In the genomic region with DNA sequence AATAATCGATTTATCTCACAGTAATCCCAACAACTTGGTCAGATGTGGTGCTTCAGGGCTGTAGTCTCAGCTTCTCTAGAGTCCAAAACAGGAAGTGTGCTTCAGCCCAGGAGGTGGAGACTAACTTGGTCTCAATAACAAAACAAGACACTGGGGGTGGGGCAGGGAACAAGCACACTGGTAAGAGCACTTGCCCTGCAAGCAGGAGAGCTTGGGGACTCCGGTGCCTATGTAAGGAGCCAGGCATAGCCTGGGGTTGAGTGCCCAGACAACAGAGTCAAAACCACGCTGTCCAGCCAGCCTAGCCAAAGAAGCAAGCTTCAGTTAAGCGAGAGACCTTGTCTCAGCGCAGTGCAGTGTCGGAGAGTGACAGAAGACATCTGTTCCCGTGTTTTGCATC, we compare ENCODE assay signal across 10 mouse cellular contexts. TPM values are rescaled to one million over a fixed set of nuclear protein-coding genes. Genes with fewer than 3 reads are reported as not detected.
DNase-seq lines count a peak whose midpoint lies in the region; ATAC-seq and TF ChIP-seq lines count a peak whose summit lies in the region.
"Had no signal": no experiment of that assay in that cellular context is flagged by ENCODE, and none has a peak within 500 bp of the region (broad histone marks: within the 10 kb centered on the region; RNA-seq: fewer than 3 reads in every experiment).

No protein-coding gene starts in this region.

- H3K27ac ChIP-seq in kidney, adult 2 months (ENCODE audit: insufficient read depth, low read depth, low read length) = 0 out of 2 replicates have a peak overlapping the region, but pooled peaks have one; percentile 46
- no peak overlapping the region for H3K27ac ChIP-seq in kidney, embryonic 15.5 days
- H3K27ac ChIP-seq in bone marrow macrophage, adult 2 months (ENCODE audit: insufficient read depth, low read depth, low read length) = peak overlapping the region; percentile 87
- no peak overlapping the region for H3K27ac ChIP-seq in midbrain, embryonic 13.5 days
- no peak overlapping the region for H3K27ac ChIP-seq in intestine, postnatal 0 days (ENCODE audit: low read depth, low read length)
- H3K27ac ChIP-seq: heart, embryonic 13.5 days had no signal

- no peaks in the 10 kb centered on the region for H3K9me3 ChIP-seq in kidney, embryonic 15.5 days (replicated peaks)
- no peaks in the 10 kb centered on the region for H3K9me3 ChIP-seq in midbrain, embryonic 13.5 days
- no peaks in the 10 kb centered on the region for H3K9me3 ChIP-seq in intestine, postnatal 0 days (ENCODE audit: control insufficient read depth)
- H3K9me3 ChIP-seq: heart, embryonic 13.5 days had no signal

- H3K9ac ChIP-seq in kidney, embryonic 15.5 days = no peak overlapping the region
- H3K9ac ChIP-seq in midbrain, embryonic 13.5 days (replicated peaks) = no peak overlapping the region
- no peak overlapping the region for H3K9ac ChIP-seq in intestine, postnatal 0 days (ENCODE audit: low read depth, low read length)
- H3K9ac ChIP-seq: heart, embryonic 13.5 days had no signal

- no peak overlapping the region for H3K4me3 ChIP-seq in kidney, adult 2 months (ENCODE audit: insufficient read depth, low read depth, low read length)
- H3K4me3 ChIP-seq in kidney, embryonic 15.5 days (replicated peaks) = no peak overlapping the region
- no peak overlapping the region for H3K4me3 ChIP-seq in bone marrow macrophage, adult 2 months (ENCODE audit: insufficient read depth, low read length)
- no peak overlapping the region for H3K4me3 ChIP-seq in midbrain, embryonic 13.5 days (replicated peaks)
- no peak overlapping the region for H3K4me3 ChIP-seq in intestine, postnatal 0 days (ENCODE audit: low read depth, low read length)
- H3K4me3 ChIP-seq: heart, embryonic 13.5 days; myocyte had no signal

- H3K27me3 ChIP-seq in kidney, adult 2 months (replicated peaks; ENCODE audit: control insufficient read depth, insufficient read depth, low read length) = no peaks in the 10 kb centered on the region
- no peaks in the 10 kb centered on the region for H3K27me3 ChIP-seq in kidney, embryonic 15.5 days
- no peaks in the 10 kb centered on the region for H3K27me3 ChIP-seq in midbrain, embryonic 13.5 days
- H3K27me3 ChIP-seq in intestine, postnatal 0 days (replicated peaks; ENCODE audit: control insufficient read depth, insufficient read depth, low read length) = no peaks in the 10 kb centered on the region
- H3K27me3 ChIP-seq: heart, embryonic 13.5 days had no signal

- 0 out of 2 replicates have a peak, but pooled peaks cover 3% of the 10 kb centered on the region for H3K4me1 ChIP-seq in kidney, adult 2 months (ENCODE audit: control insufficient read depth, insufficient read depth, low read length)
- no peaks in the 10 kb centered on the region for H3K4me1 ChIP-seq in kidney, embryonic 15.5 days
- peaks cover 11% of the 10 kb centered on the region for H3K4me1 ChIP-seq in bone marrow macrophage, adult 2 months (ENCODE audit: control insufficient read depth, insufficient read depth, low read length)
- no peaks in the 10 kb centered on the region for H3K4me1 ChIP-seq in midbrain, embryonic 13.5 days (replicated peaks)
- H3K4me1 ChIP-seq in intestine, postnatal 0 days (replicated peaks; ENCODE audit: control insufficient read depth, insufficient read depth, low read length) = no peaks in the 10 kb centered on the region
- H3K4me1 ChIP-seq: heart, embryonic 13.5 days had no signal

- WGBS in kidney, adult 2 months = 73% methylated on average over 7 of the region's 7 CpGs
- WGBS in kidney, embryonic 15.5 days = 85% methylated on average over 7 of the region's 7 CpGs
- 91% methylated on average over 7 of the region's 7 CpGs for WGBS in midbrain, embryonic 13.5 days
- 81% methylated on average over 7 of the region's 7 CpGs for WGBS in intestine, postnatal 0 days

- ATAC-seq in kidney, embryonic 15.5 days (replicated peaks; ENCODE audit: low FRiP score) = no peak
- ATAC-seq in midbrain, embryonic 13.5 days = no peak
- no peak for ATAC-seq in intestine, postnatal 0 days

- DNase-seq in kidney, adult 2 months = peak; percentile 81
- DNase-seq in kidney, postnatal 36 days = peak; percentile 81 to 82
- DNase-seq in spleen, postnatal 10 days (ENCODE audit: low spot score in 2 of 2) = peak; percentile 15 to 75
- no peak for DNase-seq in frontal cortex, postnatal 36 days (ENCODE audit: low spot score in 2 of 2)

- H3K4me2 ChIP-seq in kidney, embryonic 15.5 days = no peak overlapping the region
- no peak overlapping the region for H3K4me2 ChIP-seq in midbrain, embryonic 13.5 days (replicated peaks)
- no peak overlapping the region for H3K4me2 ChIP-seq in intestine, postnatal 0 days (replicated peaks; ENCODE audit: low read depth)
- H3K4me2 ChIP-seq: heart, embryonic 13.5 days had no signal

- no peak for TF ChIP-seq POLR2A in kidney, adult 2 months (IDR thresholded peaks at IDR 0.05; ENCODE audit: low read depth, low read length)
- TF ChIP-seq POLR2A in bone marrow macrophage, adult 2 months (IDR thresholded peaks at IDR 0.05; ENCODE audit: borderline replicate concordance, low read depth, low read length) = no peak

- peaks cover 4% of the 10 kb centered on the region; the same call in 1 of the 2 replicates for H3K36me3 ChIP-seq in kidney, adult 2 months (ENCODE audit: control insufficient read depth, insufficient read depth, low read length)
- H3K36me3 ChIP-seq in kidney, embryonic 15.5 days = peaks cover 86% of the 10 kb centered on the region
- H3K36me3 ChIP-seq in midbrain, embryonic 13.5 days = peaks cover 63% of the 10 kb centered on the region
- peaks cover 45% of the 10 kb centered on the region for H3K36me3 ChIP-seq in intestine, postnatal 0 days (ENCODE audit: control insufficient read depth, insufficient read depth)

- TF ChIP-seq CTCF in kidney, adult 2 months (conservative IDR thresholded peaks at IDR 0.05; ENCODE audit: insufficient read depth, insufficient read length, low read depth, low read length) = no peak
- TF ChIP-seq CTCF in bone marrow macrophage, adult 2 months (IDR thresholded peaks at IDR 0.05; ENCODE audit: low read depth, low read length) = no peak
- TF ChIP-seq CTCF in intestine, postnatal 0 days (IDR thresholded peaks at IDR 0.05; ENCODE audit: low read depth) = no peak

RNA-seq across cellular contexts. Expression of a gene that starts 24.7 kb away (rescaled TPM):
- polyA plus RNA-seq in kidney, adult 2 months (2012; rRNA removed) = 3.0 and 3.6 TPM in 2 replicates
- 34.9 and 35.6 TPM in 2 replicates for polyA plus RNA-seq in kidney, embryonic 15.5 days (2015; fragmentation: Nextera tagmentation; extraction: Ambion mirVana)
- 68.0 and 78.1 TPM in 2 replicates for polyA plus RNA-seq in bone marrow macrophage, adult 2 months (2012; ENCODE audit: insufficient read depth, insufficient read length, missing spikeins)
- polyA plus RNA-seq in midbrain, embryonic 13.5 days (2015; fragmentation: Nextera tagmentation; extraction: Ambion mirVana) = 46.3 and 46.8 TPM in 2 replicates
- polyA plus RNA-seq in intestine, postnatal 0 days (2015; fragmentation: Nextera tagmentation; extraction: Ambion mirVana) = 23.2 and 27.4 TPM in 2 replicates

Comparison
In these comparisons a context has a peak if more than half of its experiments do, and no peak if none do; other contexts are left out.
1. H3K27ac ChIP-seq: peak in kidney, adult 2 months (single experiment) and bone marrow macrophage, adult 2 months (single experiment); none in kidney, embryonic 15.5 days (single experiment), midbrain, embryonic 13.5 days (single experiment) and intestine, postnatal 0 days (single experiment).
2. DNase-seq: peak in kidney, adult 2 months (single experiment), kidney, postnatal 36 days (2 of 2) and spleen, postnatal 10 days (2 of 2); none in frontal cortex, postnatal 36 days (0 of 2).